Mouse (Mus musculus) lung, adult 2 months (tissue): Measurements from ENCODE around the gene Atat1. TPM values are rescaled to one million over a fixed set of nuclear protein-coding genes. Genes with fewer than 3 reads are reported as not detected.
"Not testable (repeated sequence)": the region's sequence is repeated elsewhere in the genome, so short reads cannot be mapped to it uniquely, and the experiment has no call there.

Experiments
- DNase-seq: peaks from one replicate; pipeline ENCODE4 v3.0.0; 2022
- H3K4me1 ChIP-seq: fragments of 200-500 bp; 2 replicates; pipeline ENCODE4 v1.6.1; 2011; ENCODE audit warnings: low read length; ENCODE audit not compliant: control insufficient read depth, insufficient read depth
- H3K4me3 ChIP-seq: fragments of 200-500 bp; replicated peaks from 2 replicates; pipeline ENCODE3; 2011; ENCODE audit warnings: low read depth, mild to moderate bottlenecking, control low read depth, low read length; ENCODE audit errors: extremely low read depth
- CTCF ChIP-seq: fragments of 200-500 bp; IDR thresholded peaks from 2 replicates; pipeline ENCODE4 v1.5.1; 2011; ENCODE audit warnings: mild to moderate bottlenecking, low read length, control low read depth; ENCODE audit not compliant: insufficient read depth
- POLR2A ChIP-seq: fragments of 200-500 bp; IDR thresholded peaks from 2 replicates; pipeline ENCODE4 v1.6.1; 2011; ENCODE audit warnings: low read depth, mild to moderate bottlenecking, control low read depth, low read length, borderline replicate concordance; ENCODE audit errors: extremely low read depth
- WGBS: fragments of 180-500 bp; shearing (Covaris S2); methylation state at CpG from one replicate; pipeline ENCODE4 v1.1.7; 2018; 5-methylcytosine and 5-hydroxymethylcytosine counted together
- polyA plus RNA-seq: library from polyadenylated mRNA; depleted of rRNA; stranded (reverse); fragments of >200 nt; gene quantifications from 2 replicates; pipeline ENCODE4 v1.2.3, GENCODE M21; 2012; rRNA removed

The Atat1 gene
- polyA plus RNA-seq, result 49.4 and 57.7 TPM in 2 replicates

DNA sequence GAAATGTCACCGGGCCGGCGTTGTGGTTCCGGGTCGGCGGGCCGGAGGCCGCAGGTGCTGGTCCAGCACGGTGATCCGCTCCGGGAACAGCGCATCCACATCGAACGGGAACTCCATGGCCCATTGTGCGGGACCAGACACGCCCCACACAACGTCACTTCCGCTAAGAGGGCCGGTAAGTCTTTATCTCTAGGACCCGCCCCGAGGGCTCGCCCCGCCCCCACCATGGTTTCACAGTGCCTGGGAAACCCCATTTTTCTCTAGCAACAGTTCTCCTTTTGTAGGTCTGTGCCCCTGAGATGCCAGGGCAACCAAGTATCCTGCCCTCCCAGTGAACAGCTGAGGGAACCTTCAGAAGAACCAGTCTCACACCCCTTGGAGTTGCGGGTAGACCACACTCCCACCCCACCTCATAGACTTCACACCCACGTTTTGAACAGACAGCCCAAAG lies at the start of gene Atat1:
Atat1 (minus strand) TSS at position 157 of the 451 bp plus-strand sequence.
- H3K4me1 ChIP-seq, result peaks cover 8% of the 10 kb centered on the region
- H3K4me3 ChIP-seq, result peak within 1 kb of the TSS; percentile 92
- DNase-seq, result peak; percentile 95
- WGBS, result 1% methylated on average over 25 of the region's 25 CpGs
- TF ChIP-seq POLR2A, result peak; percentile 74; the same call in 1 of the 2 replicates
- TF ChIP-seq CTCF, result no peak

DNA sequence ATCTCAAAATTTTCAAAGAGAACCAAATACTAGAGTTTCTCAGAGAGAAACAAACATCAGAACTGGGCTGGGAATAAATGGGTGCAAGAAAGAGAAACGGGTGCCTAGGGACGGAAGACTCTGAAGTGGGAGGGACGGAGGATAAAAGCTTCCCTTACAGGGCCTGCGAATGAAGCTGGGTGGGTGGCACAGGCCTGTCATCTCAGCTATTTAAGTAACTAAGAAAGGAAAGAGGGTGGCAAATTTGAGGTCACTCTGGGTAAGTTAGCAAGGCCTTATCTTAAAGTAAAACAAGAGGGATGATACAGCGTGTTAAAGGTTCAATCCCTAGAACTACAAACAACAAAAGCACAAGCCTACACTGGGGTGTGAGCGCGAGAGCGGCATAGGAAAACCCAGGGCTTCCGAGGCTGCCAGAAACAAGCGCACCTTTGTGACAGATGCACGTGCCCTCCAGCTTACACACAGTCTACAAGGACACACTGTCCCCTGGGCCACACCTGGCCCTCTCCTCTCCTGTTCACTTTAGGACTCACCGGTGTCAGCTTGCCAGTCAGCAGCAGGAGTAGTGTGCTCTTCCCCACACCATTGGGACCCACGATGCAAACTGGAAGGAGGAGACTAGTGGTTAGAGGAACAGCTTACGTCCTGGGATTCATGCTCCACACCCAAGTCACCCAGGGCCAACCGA lies 48.8 kb upstream of the Atat1 start:
- DNase-seq, result no peak
- 94% methylated on average over 15 of the region's 15 CpGs for WGBS
- TF ChIP-seq POLR2A (no peak), CTCF (no peak)

DNA sequence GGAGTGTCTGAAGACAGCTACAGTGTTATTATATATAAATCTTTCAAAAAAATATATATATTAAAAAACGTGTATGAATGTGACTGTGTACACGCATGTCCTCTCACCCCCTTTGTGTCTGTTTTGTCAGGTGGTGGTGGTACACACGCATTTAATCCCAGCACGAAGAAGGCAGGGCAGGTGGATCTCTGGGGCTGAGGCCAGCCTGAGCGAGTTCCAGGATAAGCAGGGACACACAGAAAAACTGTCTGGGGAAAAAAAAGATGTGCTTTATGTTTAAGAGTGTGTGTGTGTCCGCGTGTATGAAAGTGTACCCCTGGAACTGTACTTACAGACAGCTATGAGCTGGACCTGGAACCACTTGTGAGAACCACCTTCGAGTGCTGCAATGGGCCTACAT lies 44.8 kb upstream of the Atat1 start:
- TF ChIP-seq POLR2A (no peak), CTCF (no peak)
- no peaks in the 10 kb centered on the region for H3K4me1 ChIP-seq
- H3K4me3 ChIP-seq, result no peak overlapping the region
- no peak for DNase-seq
- WGBS, result 74% methylated on average over 8 of the region's 8 CpGs

More for the DNA sequence above, 48.8 kb upstream of the Atat1 start:
- Histone ChIP-seq H3K4me1 (no peaks in the 10 kb centered on the region), H3K4me3 (no peak overlapping the region)

DNA sequence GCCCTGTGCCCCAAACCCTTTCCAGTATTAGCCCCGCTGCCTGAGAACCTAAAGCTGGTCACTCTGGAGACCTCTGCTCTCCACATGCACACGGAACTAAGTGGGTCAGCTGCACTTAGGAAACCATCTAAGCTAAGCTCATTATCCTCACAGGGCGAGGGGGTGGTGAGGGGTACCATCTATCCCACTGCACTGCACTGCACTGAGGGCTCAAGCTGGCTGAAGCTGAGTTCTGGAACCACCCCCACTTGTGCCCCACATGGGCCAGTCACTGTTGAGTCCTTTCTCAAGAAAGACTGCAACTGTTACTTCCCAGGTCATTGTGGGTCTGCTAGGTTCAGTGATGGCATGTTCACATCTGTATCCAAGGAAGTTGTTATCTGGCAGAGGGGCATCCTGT lies 42.7 kb upstream of the Atat1 start:
- H3K4me1 ChIP-seq, DNase-seq, H3K4me3 ChIP-seq: not testable (repeated sequence)
- 65% methylated on average over 3 of the region's 3 CpGs for WGBS

DNA sequence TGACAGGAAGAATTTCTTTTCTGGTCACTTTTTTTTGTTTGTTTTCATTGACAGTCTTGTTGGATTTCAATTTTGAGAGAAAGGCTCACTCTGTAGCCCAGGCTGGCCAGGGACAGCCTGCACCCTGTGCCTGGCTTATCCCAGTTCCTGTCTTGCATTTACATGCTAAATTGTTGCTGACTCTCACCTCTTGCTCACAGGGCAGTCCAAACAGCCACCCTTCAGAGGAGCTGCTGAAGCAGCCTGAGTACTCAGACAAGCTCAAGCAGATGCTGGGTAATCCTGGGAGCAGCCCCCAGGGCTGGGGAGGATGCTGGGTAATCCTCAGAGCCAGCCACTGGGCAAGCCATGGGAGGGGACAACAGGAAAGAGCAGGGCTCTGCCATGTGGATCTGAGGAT lies 41.1 kb upstream of the Atat1 start:
- not testable (repeated sequence) for H3K4me1 ChIP-seq, H3K4me3 ChIP-seq, DNase-seq

DNA sequence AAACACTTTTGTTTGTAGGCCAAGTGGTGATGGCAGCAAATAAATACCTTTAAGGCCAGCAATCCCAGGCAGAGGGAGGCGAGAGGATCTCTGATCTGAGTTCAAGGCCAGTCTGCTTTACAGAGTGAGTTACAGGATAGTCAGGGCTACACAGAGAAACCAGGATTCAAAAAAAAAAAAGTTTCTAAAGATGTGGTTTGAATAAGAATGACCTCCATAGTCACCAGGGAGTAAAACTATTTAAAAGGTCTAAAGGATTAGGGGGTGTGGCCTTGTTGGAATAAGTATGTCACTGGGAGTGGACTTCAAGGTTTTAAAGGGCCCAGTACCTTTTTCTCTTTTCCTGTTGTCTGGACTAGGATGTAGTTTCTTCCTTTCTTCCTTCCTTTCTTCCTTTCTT lies 30.1 kb upstream of the Atat1 start:
- TF ChIP-seq POLR2A (no peak), CTCF (no peak)
- DNase-seq, result no peak
- Histone ChIP-seq H3K4me3 (no peak overlapping the region), H3K4me1 (no peaks in the 10 kb centered on the region)
- 71% methylated on average over 1 of the region's 1 CpGs for WGBS

DNA sequence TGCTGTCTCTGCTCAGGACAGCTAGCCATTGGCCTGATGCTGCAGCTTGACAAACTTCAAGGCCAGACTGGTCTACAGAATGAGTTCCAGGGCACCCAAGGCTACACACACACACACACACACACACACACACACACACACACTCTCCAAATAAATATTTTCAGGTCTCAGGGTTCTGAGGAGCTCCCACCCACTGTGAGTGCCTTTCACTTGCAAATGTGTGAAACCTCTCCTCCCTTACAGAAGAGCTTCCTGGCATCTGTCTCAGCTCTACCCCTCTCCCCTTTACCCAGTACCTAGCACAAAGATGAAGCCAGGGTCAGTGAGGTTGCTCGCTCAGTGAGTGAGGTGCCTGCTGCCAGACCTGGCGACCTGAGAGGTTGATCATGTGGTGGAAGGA lies 29.2 kb upstream of the Atat1 start:
- no peak for DNase-seq
- 62% methylated on average over 2 of the region's 2 CpGs for WGBS
- no peak for TF ChIP-seq CTCF
- no peak for TF ChIP-seq POLR2A
- H3K4me3 ChIP-seq, result no peak overlapping the region
- no peaks in the 10 kb centered on the region for H3K4me1 ChIP-seq

DNA sequence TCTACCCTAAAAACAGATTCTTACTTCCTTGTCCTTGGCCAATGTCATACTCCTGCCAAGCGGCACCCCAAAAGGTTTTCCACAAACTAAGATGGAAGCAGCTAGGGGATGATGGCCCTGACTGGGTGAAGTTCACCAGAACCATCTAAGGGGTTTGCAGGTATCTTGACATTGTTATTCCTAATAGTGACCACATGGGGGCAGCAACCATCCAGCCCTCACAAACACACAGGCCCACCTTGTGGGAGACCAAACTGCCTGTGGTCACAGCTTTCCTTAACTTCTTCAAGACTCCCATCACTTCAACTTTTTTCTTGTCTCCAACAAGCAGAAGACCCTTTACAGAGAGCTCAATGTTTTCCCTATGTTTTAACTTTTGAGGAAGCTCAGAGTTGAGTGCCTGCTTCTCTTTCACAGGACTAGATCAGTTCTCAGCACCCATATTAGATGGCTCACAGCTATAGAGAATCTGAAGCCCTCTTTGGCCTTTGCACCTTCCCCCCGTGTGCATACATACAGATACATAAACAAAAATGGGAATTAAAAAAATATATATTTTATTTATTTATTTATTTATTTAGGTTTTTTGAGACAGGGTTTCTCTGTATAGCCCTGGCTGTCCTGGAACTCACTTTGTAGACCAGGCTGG lies 27.9 kb upstream of the Atat1 start:
- H3K4me1 ChIP-seq, result no peaks in the 10 kb centered on the region
- 27% methylated on average over 2 of the region's 2 CpGs for WGBS
- no peak for TF ChIP-seq POLR2A
- TF ChIP-seq CTCF, result peak; percentile 88
- peak; percentile 33 for DNase-seq
- no peak overlapping the region for H3K4me3 ChIP-seq

DNA sequence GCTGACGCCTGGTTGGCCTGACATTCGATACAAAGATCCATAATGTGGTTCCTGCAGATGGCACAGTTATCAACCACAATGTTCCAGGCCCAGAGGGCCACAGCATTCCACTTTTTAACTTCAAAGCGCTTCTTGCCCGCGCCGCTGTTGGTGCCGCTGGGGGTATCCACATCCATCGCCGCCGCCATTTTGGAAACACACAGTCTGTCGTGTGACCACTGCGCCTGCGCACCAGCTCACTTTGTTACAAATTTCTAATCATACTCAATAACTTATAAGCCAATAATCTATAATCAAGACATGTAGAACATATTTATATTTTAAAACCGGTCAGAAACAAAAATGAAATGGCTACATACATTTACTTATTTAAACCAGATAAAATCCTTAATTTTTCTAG lies 25.9 kb upstream of the Atat1 start:
- not testable (repeated sequence) for H3K4me1 ChIP-seq, DNase-seq, H3K4me3 ChIP-seq
- 85% methylated on average over 14 of the region's 14 CpGs for WGBS

DNA sequence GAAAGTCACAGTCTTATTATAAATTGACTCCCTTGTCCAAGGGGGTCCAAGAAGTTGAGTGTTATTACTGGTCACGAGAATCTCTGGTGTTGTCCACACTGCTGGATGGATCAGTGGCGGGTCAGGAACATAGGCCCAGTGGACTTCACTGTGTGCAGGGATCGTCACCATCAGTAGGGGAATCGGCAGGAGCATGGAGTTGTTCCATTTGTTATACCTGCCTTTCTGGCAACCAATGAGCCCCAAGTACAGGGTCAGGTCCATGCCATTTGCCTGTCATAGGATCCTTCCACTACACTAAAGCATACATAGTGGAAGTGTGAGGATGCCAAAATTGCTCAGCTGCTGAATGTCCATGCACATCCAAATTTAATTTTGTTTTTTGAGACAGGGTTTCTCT lies 22.7 kb upstream of the Atat1 start:
- TF ChIP-seq CTCF (no peak), POLR2A (no peak)
- WGBS, result 88% methylated on average over 4 of the region's 4 CpGs
- Histone ChIP-seq H3K4me1 (no peaks in the 10 kb centered on the region), H3K4me3 (no peak overlapping the region)
- no peak for DNase-seq

DNA sequence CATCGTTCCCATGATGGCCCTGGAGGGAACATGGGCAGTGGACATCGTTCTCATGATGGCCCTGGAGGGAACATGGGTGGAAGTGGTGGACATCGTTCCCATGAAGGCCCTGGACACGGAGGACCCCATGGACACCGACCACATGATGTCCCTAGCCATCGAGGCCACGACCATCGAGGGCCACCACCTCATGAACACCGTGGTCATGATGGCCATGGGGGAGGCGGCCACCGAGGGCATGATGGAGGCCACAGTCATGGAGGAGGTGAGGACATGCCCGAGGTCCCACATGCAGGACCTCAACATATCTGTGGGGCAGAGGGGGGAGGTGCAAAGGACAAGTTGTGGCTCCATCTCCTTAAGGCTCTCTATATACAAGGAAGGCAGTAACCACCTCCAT lies 20.8 kb upstream of the Atat1 start:
- no peak for DNase-seq
- H3K4me3 ChIP-seq, result no peak overlapping the region
- TF ChIP-seq POLR2A (no peak), CTCF (no peak)
- WGBS, result 95% methylated on average over 12 of the region's 12 CpGs
- no peaks in the 10 kb centered on the region for H3K4me1 ChIP-seq
